Mouse (Mus musculus): ENCODE data around the gene Tssk4. TPM values are rescaled to one million over a fixed set of nuclear protein-coding genes. Genes with fewer than 3 reads are reported as not detected.

The Tssk4 gene
- 0.75 and 1.2 TPM in 2 replicates for polyA plus RNA-seq (2015; fragmentation: Nextera tagmentation; extraction: Ambion mirVana)

DNA sequence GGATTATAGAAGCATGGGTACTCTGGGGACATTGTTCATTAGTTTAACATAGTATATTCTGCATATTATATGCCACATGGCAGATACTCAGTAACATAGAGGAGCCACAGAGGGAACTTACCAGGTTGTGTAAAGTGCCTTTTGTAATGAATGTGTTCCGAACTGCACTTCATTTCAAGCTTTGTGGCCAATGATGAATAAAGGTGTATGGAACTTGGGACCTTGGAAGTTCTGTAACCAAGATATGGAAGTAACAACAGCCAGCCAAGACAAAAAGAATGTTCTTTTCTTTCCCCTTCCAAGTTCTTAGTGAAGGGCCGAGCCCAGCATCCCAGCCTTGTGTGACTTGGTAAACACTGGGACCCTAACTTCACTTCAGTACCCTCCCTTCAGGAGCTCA, at the start of gene Tssk4:
TSS of gene Tssk4 (plus strand) at position 301 of the 400 bp plus-strand sequence.
- 95% methylated on average over 2 of the region's 2 CpGs for WGBS
- Histone ChIP-seq H3K4me3 (replicated peaks) (no peak within 1 kb of the TSS), H3K36me3 (no peaks in the 10 kb centered on the region), H3K9me3 (no peaks in the 10 kb centered on the region), H3K4me2 (replicated peaks) (no peak within 1 kb of the TSS), H3K27me3 (replicated peaks) (no peaks in the 10 kb centered on the region), H3K9ac (no peak within 1 kb of the TSS), H3K4me1 (replicated peaks) (peaks cover 5% of the 10 kb centered on the region; the same call in 1 of the 2 replicates), H3K27ac (no peak within 1 kb of the TSS)
- ATAC-seq = no peak

DNA sequence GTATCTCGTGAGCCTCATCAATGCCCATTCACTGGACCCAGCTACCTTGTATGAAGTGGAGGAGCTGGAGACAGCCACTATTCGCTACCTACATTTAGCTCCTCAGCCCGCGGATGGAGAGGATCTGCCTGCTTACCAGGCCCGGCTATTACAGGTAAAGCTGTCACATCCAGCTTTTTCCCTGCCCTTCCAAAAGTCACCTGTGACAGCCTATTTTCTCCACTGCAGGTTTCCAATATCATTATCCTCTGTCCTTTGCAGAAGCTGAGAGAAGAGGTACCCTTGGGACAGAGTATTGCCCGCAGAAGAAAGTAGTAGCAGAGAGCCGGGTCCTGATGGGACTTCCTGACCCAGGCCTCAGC, 46.7 kb upstream of the Tssk4 start, which contains the start of gene Irf9:
TSS of gene Irf9 (plus strand) at position 301 of the 362 bp plus-strand sequence.
- H3K27ac ChIP-seq = peak within 1 kb of the TSS; percentile 82
- 0 out of 2 replicates have a peak, but pooled peaks cover 10% of the 10 kb centered on the region for H3K4me1 ChIP-seq (replicated peaks)
- no peaks in the 10 kb centered on the region for H3K27me3 ChIP-seq (replicated peaks)
- peaks cover 49% of the 10 kb centered on the region for H3K36me3 ChIP-seq
- peak within 1 kb of the TSS; percentile 74 for H3K4me2 ChIP-seq (replicated peaks)
- peak within 1 kb of the TSS; percentile 56 for H3K9ac ChIP-seq
- no peaks in the 10 kb centered on the region for H3K9me3 ChIP-seq
- H3K4me3 ChIP-seq (replicated peaks) = peak within 1 kb of the TSS; percentile 39
- no peak for ATAC-seq
- 80% methylated on average over 7 of the region's 7 CpGs for WGBS

DNA sequence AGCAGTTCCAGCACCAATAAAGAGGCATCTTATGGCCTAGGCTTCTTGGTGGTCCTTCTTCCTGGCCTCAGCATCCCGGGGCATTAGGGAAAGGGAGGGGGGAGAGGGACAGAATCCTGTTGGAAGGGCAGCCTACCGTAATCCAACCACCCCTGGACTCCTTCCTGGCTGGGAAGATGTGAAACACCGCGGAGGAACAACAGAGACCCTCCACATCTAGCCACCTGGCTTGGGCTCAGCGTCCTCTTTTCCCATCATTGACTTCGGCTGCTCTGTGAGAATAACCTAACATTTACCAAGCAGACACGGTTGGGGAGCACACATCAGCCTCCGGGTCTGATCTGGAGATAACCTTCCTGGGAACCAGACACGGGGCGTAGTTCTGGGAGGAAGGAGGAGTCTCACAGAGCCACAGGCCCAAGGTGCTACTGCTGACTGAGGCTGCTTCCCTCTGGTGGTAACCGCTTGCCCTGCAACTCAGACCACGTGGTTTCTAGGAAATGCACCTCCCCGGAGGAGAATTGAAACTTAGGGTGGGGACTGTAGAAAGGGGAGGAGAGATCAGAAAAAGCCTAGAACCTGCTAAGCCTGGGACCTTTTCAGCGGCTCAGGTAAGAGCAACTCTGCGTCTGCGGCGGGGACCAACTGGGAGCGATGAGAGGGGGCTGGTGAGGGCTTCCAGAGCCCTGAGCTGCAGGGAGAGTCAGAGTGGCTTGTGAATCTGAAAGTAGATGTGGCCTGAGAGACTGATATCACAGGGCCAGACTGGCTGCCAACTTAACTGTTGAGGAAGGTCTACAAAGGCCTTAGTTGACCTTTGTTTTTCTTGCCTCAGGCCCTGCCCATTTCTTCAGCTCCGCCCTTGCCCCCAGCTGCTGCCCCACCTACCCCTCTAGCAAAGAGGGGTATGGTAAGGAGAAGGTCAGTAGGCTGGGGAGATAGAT, 46.1 kb upstream of the Tssk4 start:
- Histone ChIP-seq H3K36me3 (peaks cover 43% of the 10 kb centered on the region), H3K4me1 (replicated peaks) (0 out of 2 replicates have a peak, but pooled peaks cover 10% of the 10 kb centered on the region), H3K27me3 (replicated peaks) (no peaks in the 10 kb centered on the region), H3K27ac (peak overlapping the region; percentile 82), H3K9me3 (no peaks in the 10 kb centered on the region), H3K4me2 (replicated peaks) (peak overlapping the region; percentile 74), H3K9ac (peak overlapping the region; percentile 56), H3K4me3 (replicated peaks) (peak overlapping the region; percentile 39)
- peak; percentile 97 for ATAC-seq
- WGBS = 12% methylated on average over 19 of the region's 19 CpGs

DNA sequence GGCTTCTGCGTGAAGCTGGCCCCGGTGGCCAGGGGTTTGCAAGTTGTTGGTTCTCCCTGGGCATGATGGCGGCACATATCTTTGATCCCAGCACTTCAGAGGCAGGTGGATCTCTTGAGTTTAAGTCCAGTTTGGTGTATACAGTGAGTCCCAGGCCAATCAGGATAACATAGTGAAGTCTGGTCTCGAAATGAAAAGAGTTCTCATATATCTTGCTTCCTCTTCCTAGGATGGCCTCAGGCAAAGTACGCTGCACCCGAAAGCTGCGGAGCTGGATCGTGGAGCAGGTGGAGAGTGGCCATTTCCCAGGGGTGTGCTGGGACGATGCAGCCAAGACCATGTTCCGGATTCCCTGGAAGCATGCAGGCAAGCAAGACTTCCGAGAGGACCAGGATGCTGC, 45.2 kb upstream of the Tssk4 start:
- Histone ChIP-seq H3K4me1 (replicated peaks) (0 out of 2 replicates have a peak, but pooled peaks cover 10% of the 10 kb centered on the region), H3K9ac (no peak overlapping the region), H3K9me3 (no peaks in the 10 kb centered on the region), H3K4me3 (replicated peaks) (no peak overlapping the region), H3K36me3 (peaks cover 33% of the 10 kb centered on the region), H3K27ac (peak overlapping the region; percentile 82; the same call in 1 of the 2 replicates), H3K27me3 (replicated peaks) (no peaks in the 10 kb centered on the region), H3K4me2 (replicated peaks) (peak overlapping the region; percentile 74; the same call in 1 of the 2 replicates)
- 90% methylated on average over 11 of the region's 11 CpGs for WGBS
- no peak for ATAC-seq

DNA sequence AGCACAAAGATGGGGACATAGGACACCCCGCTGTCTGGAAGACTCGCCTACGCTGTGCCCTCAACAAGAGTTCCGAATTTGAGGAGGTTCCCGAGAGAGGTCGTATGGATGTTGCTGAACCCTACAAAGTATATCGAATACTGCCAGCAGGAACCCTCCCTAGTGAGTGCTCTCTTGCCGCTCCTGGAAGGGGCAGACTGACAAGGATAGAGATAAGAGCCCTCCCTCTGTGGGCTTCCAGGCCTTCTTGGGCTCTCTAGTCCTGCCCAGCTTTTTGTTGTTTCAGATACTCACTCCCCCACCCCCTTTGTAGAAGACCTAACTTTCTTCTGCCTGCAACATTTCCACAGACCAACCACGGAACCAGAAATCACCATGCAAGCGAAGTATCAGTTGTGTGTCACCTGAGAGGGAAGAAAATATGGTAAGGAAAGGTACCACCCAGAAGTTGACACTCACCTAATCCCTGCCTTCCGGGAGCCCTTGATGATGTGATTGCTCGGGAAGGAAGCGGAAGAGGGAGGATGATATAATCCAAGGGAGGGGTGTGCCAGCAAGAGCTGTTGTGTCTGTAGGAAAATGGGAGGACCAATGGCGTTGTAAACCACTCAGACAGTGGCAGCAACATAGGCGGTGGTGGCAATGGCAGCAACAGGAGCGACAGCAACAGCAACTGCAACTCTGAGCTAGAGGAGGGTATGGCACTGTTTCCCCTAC, 44.1 kb upstream of the Tssk4 start:
- no peaks in the 10 kb centered on the region for H3K9me3 ChIP-seq
- H3K9ac ChIP-seq = no peak overlapping the region
- no peak overlapping the region for H3K27ac ChIP-seq
- no peak for ATAC-seq
- no peaks in the 10 kb centered on the region for H3K27me3 ChIP-seq (replicated peaks)
- peaks cover 28% of the 10 kb centered on the region for H3K36me3 ChIP-seq
- H3K4me1 ChIP-seq (replicated peaks) = 0 out of 2 replicates have a peak, but pooled peaks cover 10% of the 10 kb centered on the region
- no peak overlapping the region for H3K4me2 ChIP-seq (replicated peaks)
- 94% methylated on average over 16 of the region's 16 CpGs for WGBS
- no peak overlapping the region for H3K4me3 ChIP-seq (replicated peaks)

DNA sequence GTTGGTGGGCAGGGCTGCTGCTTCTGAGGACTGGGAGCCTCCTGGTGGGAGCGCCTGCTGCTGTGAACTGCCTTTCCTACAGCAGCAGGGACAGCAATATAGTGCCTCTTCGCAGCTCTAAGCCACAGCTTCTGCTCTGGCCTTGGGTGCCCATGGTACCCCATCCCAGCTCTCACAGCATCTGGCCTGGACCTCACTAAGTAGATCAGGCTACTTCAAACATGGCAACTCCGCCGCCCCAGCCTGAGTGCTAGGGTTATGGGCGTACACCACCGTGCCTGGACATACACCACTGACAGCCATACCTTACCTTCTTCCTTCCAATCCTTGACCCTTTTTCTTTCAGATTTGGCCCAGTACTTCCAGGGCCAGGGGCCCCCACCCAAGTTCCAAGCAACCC, 41.6 kb upstream of the Tssk4 start:
- H3K36me3 ChIP-seq = 0 out of 2 replicates have a peak, but pooled peaks cover 16% of the 10 kb centered on the region
- H3K9me3 ChIP-seq = no peaks in the 10 kb centered on the region
- WGBS = 91% methylated on average over 6 of the region's 6 CpGs
- H3K4me3 ChIP-seq (replicated peaks) = no peak overlapping the region
- H3K4me2 ChIP-seq (replicated peaks) = no peak overlapping the region
- H3K27me3 ChIP-seq (replicated peaks) = no peaks in the 10 kb centered on the region
- no peak overlapping the region for H3K27ac ChIP-seq
- H3K4me1 ChIP-seq (replicated peaks) = 0 out of 2 replicates have a peak, but pooled peaks cover 8% of the 10 kb centered on the region
- no peak for ATAC-seq
- H3K9ac ChIP-seq = no peak overlapping the region

DNA sequence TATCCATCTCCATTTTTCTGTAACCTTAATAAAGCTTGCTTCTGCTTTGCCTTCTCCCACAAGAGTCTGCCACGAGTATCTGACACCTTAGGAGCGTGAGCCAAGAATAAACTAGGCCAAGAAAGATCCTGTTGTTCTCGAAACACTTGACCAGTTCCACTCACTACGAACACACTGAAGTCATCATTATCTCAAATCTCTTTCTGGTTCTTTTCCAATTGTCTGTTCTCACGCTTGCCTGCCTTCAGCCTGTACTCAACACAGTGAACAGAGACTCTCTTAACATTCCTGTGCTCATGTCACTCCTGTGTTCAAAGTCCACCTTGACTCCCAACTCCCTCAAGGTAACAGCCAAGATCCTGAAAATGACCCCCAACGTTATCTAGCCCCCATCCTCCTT, 36.6 kb upstream of the Tssk4 start:
- no peaks in the 10 kb centered on the region for H3K9me3 ChIP-seq
- H3K9ac ChIP-seq = no peak overlapping the region
- WGBS = 66% methylated on average over 6 of the region's 6 CpGs
- no peak for ATAC-seq
- no peaks in the 10 kb centered on the region for H3K27me3 ChIP-seq (replicated peaks)
- H3K36me3 ChIP-seq = 0 out of 2 replicates have a peak, but pooled peaks cover 3% of the 10 kb centered on the region
- H3K4me2 ChIP-seq (replicated peaks) = no peak overlapping the region
- no peak overlapping the region for H3K4me3 ChIP-seq (replicated peaks)
- no peak overlapping the region for H3K27ac ChIP-seq
- H3K4me1 ChIP-seq (replicated peaks) = 0 out of 2 replicates have a peak, but pooled peaks cover 4% of the 10 kb centered on the region

DNA sequence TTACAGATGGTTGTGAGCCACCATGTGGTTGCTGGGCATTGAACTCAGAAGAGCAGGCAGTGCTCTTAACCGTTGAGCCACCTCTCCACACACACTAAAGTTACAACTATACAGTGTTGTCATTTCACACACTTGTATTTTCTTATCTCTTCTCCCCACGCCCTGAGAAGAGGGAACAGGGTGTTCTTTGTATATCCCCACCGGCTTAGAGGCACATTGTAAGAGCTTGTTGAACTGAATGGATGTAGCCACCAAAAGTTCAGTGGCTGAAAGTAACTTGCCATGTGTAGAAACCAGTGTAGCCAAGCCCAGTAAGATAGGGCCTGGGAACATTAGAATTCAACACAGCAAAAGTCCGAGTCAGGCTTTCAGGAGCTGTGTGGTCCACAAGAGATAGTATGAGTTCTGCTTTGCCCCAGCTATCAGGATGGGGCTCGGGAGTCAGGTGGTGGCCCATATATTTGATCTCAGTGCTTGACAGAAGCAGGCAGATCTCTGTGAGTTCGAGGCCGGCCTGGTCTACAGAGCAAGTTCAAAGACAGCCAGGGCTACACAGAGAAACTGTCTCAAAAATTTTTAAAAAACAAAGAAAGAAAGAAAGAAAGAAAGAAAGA, 35.3 kb upstream of the Tssk4 start:
- ATAC-seq = no peak

DNA sequence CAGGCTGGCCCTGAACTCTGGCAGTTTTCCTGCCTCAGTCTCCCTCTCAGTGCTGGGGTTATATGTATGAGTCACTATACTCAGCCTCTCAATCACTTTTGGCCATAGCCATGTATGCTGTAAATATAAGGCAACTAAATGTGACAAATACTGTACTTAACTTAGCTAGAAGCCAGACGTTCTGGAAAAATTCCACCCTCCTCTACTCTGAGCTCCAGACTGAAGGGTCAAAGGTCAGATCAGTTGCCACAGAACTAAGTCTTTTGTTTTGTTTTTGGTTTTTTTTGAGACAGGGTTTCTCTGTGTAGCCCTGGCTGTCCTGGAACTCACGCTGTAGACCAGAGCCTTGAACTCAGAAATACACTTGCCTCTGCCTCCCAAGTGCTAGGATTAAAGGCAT, 34.1 kb upstream of the Tssk4 start:
- no peaks in the 10 kb centered on the region for H3K9me3 ChIP-seq
- H3K27ac ChIP-seq = no peak overlapping the region
- no peak overlapping the region for H3K4me3 ChIP-seq (replicated peaks)
- no peaks in the 10 kb centered on the region for H3K36me3 ChIP-seq
- no peak for ATAC-seq
- no peak overlapping the region for H3K4me2 ChIP-seq (replicated peaks)
- H3K4me1 ChIP-seq (replicated peaks) = peaks cover 4% of the 10 kb centered on the region; the same call in 1 of the 2 replicates
- 37% methylated on average over 2 of the region's 2 CpGs for WGBS
- no peaks in the 10 kb centered on the region for H3K27me3 ChIP-seq (replicated peaks)
- H3K9ac ChIP-seq = no peak overlapping the region

More for the DNA sequence above, 35.3 kb upstream of the Tssk4 start:
- 76% methylated on average over 7 of the region's 7 CpGs for WGBS
- Histone ChIP-seq H3K9ac (no peak overlapping the region), H3K4me3 (replicated peaks) (no peak overlapping the region), H3K27me3 (replicated peaks) (no peaks in the 10 kb centered on the region), H3K4me2 (replicated peaks) (no peak overlapping the region), H3K36me3 (0 out of 2 replicates have a peak, but pooled peaks cover 3% of the 10 kb centered on the region), H3K9me3 (no peaks in the 10 kb centered on the region), H3K4me1 (replicated peaks) (peaks cover 4% of the 10 kb centered on the region; the same call in 1 of the 2 replicates), H3K27ac (no peak overlapping the region)

DNA sequence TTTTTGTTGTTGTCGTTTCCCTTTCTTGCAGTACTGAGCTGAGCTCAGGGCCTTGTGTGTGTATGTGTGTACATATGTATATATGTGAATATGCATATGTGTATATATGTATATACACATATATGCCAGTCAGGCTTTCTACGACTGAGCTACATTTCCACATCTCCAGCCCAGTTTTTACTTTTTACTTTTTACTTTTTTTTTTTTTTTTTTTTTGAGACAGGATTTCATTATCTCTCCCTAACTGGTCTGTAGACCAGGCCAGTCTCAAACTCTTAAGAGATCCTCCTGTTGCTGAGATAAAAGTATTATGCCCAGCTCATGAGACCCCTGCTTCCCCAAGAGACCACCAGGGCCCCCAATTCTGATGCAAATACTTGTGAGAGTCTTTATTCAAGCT, 33.1 kb upstream of the Tssk4 start:
- Histone ChIP-seq H3K27me3 (replicated peaks) (no peaks in the 10 kb centered on the region), H3K27ac (no peak overlapping the region), H3K4me2 (replicated peaks) (no peak overlapping the region), H3K9ac (no peak overlapping the region), H3K36me3 (no peaks in the 10 kb centered on the region), H3K9me3 (no peaks in the 10 kb centered on the region), H3K4me1 (replicated peaks) (peaks cover 4% of the 10 kb centered on the region; the same call in 1 of the 2 replicates), H3K4me3 (replicated peaks) (no peak overlapping the region)
- ATAC-seq = no peak
- 81% methylated on average over 2 of the region's 2 CpGs for WGBS

DNA sequence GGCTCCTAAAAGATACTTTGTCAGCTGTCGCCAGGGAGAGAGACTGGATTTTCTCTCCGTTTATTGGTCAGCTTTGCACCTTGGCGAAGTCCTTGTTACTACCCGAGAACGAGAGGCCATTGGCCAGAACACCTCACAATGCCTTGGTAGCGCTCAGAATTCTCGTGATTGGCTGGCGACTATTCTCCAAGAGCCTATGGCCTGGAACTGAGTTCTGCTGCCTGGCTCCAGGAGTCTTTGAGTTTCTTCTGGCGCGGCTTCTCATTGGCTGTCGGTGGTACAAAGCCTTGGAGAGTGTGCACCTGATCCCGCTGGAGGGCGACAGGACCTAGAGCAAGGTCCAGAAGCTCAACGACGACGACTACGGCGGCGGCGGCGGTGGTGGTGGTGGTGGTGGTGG, 32.2 kb upstream of the Tssk4 start, which contains the start of gene Rec8:
TSS of gene Rec8 (plus strand) at position 216 of the 400 bp plus-strand sequence.
- peak within 1 kb of the TSS; percentile 32; the same call in 1 of the 2 replicates for H3K9ac ChIP-seq
- WGBS = 13% methylated on average over 21 of the region's 21 CpGs
- ATAC-seq = peak; percentile 90
- H3K9me3 ChIP-seq = no peaks in the 10 kb centered on the region
- no peak within 1 kb of the TSS for H3K27ac ChIP-seq
- H3K36me3 ChIP-seq = no peaks in the 10 kb centered on the region
- peak within 1 kb of the TSS; percentile 23 for H3K4me3 ChIP-seq (replicated peaks)
- H3K27me3 ChIP-seq (replicated peaks) = no peaks in the 10 kb centered on the region
- peaks cover 4% of the 10 kb centered on the region; the same call in 1 of the 2 replicates for H3K4me1 ChIP-seq (replicated peaks)
- peak within 1 kb of the TSS; percentile 52 for H3K4me2 ChIP-seq (replicated peaks)

Data from intestine, embryonic 15.5 days (tissue).